Mouse (Mus musculus): ENCODE measurements around the gene Il12rb2.
A peak's percentile ranks its signal among the peaks of the same experiment; 100 is the strongest.

Il12rb2 gene

DNA sequence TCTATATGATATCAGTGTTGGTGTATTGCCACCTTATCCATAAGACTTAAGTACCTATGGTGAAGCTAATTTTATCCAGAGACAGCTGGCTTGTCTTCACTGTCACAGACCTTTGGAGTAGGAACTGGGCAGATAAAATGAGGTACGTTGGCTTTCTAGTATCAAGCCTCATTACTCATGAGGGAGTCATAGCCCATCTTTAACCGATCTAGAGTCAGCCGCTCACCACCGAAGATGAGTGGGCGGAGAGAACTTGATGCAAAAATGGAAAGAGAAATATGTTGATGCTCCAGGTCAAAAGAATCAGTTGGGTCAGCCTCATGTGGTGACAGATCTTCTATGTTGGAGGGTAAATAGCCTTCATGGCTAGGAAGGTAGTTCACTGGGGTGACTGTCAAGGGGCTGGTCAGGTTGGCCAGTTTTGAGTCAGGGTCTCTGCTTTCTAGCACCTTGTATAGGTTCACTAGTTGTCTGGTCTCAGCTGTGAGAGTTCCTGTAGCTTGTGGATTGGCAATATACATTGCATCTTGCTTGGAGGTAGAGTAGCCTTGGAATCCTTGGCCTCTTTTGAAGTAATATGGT is 83.9 kb downstream of the Il12rb2 start:
- no peak for DNase-seq (ENCODE audit: low spot score)

GRCm38 (mm10) chr6:67282897-67283296 is 93.1 kb downstream of the Il12rb2 start:
- DNase-seq (ENCODE audit: low spot score), result no peak

- DNase-seq (ENCODE audit: low spot score), result no peak
Measured at GRCm38 (mm10) chr6:67281614-67282197, 94.3 kb downstream of the Il12rb2 start.

DNA sequence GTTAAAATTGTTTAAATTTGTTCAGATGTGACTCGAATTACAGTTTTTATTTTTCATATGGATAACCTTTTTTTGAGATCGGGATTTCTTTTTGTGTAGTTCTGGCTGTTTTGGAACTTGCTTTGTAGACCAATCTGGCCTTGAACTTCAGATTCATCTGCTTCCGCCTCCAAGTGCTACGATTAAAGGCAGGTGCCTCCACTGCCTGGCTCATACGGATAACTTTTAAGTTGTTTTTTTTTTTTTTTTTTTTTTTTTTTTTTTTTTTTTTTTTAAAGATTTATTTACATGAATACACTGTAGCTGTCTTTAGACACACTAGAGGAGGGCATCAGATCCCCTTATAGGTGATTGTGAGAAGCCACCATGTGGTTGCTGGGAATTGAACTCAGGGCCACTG is 98.0 kb downstream of the Il12rb2 start:
- DNase-seq (ENCODE audit: low spot score), result no peak

GRCm38 (mm10) chr6:67269459-67269858 is 106.5 kb downstream of the Il12rb2 start:
- no peak for DNase-seq (ENCODE audit: low spot score)

DNA sequence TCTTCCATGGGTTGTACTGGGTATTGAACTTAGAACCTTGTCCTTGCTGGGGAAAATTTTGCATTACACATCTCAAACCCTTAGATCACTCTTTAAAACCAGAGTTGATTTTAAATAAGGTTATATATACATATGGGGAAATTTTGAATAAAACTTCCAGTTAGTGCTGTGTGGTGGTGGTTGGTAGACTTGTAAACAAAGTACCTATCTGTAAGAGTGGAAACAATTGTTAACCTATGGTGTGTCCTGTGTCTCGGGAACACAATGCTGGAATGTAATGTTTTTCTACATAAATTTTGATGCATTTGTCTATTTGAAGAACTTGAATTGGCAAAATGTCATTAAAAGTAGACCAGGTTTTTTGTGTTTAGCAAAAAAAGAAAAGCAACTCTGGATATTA is 107.0 kb downstream of the Il12rb2 start:
- DNase-seq (ENCODE audit: low spot score), result no peak

DNA sequence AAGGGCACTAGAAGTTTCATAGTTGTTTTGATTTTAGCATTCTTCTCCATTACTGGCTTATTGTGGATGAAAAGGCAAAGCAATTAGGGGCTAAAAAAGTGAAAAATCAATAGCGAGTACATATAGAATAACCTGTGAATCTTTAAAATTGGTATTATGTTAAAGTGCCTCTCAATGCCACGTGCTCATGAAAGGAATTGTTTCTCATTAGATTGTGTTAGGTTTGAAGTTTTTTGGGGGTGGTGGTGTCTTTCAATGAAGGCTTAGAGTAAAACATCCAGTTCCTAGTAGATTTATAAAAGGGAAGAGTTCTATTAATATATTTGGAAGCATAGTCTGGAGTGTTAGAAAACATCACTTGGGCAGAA is 107.8 kb downstream of the Il12rb2 start:
- no peak for DNase-seq (ENCODE audit: low spot score)

DNA sequence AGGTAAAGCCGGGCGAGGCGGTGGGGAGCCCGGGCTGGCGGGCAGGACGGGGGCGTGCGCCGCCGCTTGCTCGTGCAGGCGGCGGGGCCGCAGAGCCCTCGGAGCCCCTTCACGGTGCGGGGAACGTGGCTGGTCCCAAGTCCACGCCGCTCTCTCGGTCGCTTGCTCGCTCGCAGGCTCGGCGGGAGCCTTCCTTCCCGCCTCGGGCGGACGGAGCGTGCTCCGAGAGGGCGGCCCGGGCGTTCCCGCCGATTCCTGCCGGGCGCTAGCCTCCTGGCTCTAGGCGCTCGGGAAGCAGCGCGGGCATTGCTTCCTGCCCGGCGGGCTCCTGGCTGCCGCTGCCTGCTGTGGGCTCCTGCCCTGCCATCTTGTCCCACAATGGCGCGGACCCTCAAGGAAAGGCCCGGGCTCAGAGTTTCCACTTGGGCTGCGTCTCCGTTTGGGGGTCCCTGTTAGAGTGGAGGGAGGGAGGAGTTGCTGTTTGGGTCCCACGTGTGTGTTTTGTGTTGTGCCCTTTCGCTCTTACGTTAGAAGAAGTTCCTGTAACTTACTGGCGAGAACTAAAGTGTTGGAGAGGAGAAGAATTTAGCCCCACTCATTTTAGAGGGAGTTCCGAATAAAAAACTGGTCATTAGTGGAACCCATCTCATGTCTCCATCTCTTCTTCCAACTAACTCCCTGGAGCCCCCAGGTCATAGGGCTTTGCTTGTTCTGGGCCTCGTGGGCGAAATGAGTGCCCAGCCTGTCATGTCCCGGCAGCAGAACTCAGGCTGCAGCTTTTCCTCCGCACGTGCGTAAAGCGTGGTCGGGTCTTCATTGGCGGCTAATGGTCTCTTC is 108.4 kb downstream of the Il12rb2 start:
- DNase-seq (ENCODE audit: low spot score), result peak; percentile 66

GRCm38 (mm10) chr6:67266664-67267407 is 109.2 kb downstream of the Il12rb2 start:
- DNase-seq (ENCODE audit: low spot score), result peak; percentile 93

DNA sequence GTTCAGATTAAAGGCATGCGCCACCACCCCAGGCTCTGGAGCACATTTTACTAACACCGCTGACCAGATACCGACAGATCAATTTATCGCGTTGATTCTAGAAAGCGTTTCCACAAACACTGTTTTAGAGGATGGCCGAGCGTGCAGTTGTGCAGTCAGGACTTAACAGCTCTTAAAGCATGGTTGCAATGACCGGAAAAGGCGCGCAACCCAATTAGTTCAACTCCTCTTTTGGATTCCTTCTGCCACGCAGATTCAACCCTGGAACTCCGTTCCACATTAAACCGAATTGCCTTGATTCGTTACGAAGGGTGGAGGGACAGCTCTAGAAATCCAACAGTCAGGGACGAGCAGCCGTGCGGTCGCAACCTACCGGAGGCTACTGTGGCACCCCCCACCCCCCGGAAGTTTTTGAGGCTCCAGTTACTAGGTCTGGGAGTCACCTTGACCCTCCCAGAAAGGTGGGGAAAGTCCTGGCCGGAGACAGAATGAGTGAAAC is 109.8 kb downstream of the Il12rb2 start:
- DNase-seq (ENCODE audit: low spot score), result peak; percentile 50

DNA sequence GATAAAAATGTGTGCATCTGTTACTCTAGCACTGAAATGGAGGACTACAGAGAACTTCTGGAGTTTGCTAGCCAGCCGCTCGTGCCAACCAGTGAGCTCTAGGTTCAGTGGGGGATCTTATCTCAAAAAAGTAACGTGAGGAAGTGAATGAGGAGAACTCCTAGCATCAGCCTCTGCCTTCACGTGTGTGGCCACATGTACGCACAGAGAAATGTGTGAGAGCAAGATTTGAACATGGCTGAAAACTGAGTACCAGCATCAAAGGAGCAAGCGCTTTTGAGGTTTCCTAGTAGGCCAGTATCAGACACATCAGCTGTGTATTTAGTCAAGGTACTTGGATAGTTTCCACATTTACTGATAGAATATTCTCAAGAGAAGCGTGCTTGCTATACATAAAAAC is 111.1 kb downstream of the Il12rb2 start:
- DNase-seq (ENCODE audit: low spot score), result no peak

DNA sequence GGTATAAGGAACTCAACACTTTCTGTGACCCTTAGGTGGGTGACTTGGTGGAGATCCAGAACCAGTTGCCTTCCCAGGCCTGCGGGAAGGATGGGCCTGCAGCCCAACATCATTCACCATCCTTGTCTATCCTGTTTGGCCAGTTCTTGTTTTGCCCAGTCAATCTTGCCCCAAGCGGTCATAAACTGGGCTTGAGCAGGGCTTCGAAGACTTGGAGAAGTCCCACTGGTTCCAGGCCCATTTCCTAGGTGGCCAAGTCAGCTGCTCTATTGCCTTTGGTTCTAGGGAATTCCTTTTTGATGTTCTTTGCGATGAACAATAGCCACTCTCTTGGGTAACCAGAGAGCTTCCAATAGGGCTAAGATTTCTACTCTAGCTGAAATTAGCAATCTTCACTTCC is 124.9 kb downstream of the Il12rb2 start:
- no peak for DNase-seq (ENCODE audit: low spot score)

GRCm38 (mm10) chr6:67244451-67244850 is 131.5 kb downstream of the Il12rb2 start:
- no peak for DNase-seq (ENCODE audit: low spot score)

DNA sequence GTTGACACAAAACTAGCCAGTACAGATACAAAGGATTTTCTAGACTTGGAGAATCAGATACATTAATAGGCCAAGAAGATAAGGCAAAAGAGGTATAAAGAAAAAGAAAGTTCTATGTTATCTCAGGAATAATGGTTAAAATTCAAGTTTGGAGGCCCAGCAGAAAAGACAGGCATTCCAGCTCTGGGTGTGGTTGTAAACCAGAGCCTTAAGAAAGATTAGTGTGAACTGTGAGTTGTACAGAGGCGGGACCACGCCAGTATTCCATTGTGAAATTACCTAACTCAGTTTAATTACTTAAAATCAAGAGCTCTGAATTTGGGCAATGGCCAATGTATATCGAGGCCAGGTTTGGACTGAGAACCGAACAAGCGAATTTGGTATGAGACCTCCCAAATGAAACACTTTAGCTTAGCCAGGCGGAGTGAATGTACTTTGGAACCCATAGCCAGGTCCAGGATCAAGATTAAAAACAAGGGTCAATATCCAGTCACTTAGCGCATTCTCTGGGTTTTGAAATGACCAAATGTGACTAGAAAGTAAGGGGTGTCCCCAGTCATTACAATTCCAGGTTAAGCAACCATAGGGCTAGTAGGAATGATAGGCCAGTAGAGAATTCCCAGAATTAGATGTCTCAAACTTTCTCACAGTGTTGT is 132.1 kb downstream of the Il12rb2 start:
- DNase-seq (ENCODE audit: low spot score), result no peak

All from testis, postnatal 10 days (tissue).